Mouse (Mus musculus) erythroblast, embryonic 14.5 days (primary cell): ENCODE measurements around the gene Dop1b.

Experiments used
- GATA1 ChIP-seq: IDR thresholded peaks from 2 replicates; pipeline ENCODE4 v1.6.1; 2012; ENCODE audit warnings: low read length, inconsistent platforms, mixed read lengths
- TAL1 ChIP-seq: IDR thresholded peaks from 3 replicates; pipeline ENCODE4 v1.6.1; 2012; ENCODE audit warnings: low read length, inconsistent platforms, mixed read lengths

- TF ChIP-seq GATA1 (no peak), TAL1 (no peak)
Observed at GRCm38 (mm10) chr16:93797841-93798492, 86.3 kb downstream of the Dop1b start.
